Comparison of ENCODE assay signal across 28 mouse cellular contexts in genomic region chr4:148610631-148611364, GRCm38 (mm10). TPM values are rescaled to one million over a fixed set of nuclear protein-coding genes. Genes with fewer than 3 reads are reported as not detected.
DNase-seq lines count a peak whose midpoint lies in the region; ATAC-seq and TF ChIP-seq lines count a peak whose summit lies in the region.
"Had no signal": no experiment of that assay in that cellular context is flagged by ENCODE, and none has a peak within 500 bp of the region (broad histone marks: within the 10 kb centered on the region; RNA-seq: fewer than 3 reads in every experiment).

No protein-coding gene starts in this region.

- H3K9ac ChIP-seq in heart, embryonic 15.5 days, result no peak overlapping the region
- H3K9ac ChIP-seq in heart, embryonic 12.5 days, result no peak overlapping the region
- H3K9ac ChIP-seq in MEL (ENCODE audit: control insufficient read depth, low read depth, low read length, poor library complexity, severe bottlenecking), result no peak overlapping the region
- H3K9ac ChIP-seq: embryonic facial prominence, embryonic 15.5 days; hindbrain, embryonic 13.5 days; intestine, embryonic 15.5 days had no signal

- 0 out of 2 replicates have a peak overlapping the region, but pooled peaks have one; percentile 13 for H3K27ac ChIP-seq in heart, embryonic 15.5 days
- H3K27ac ChIP-seq in heart, embryonic 12.5 days (ENCODE audit: poor library complexity, severe bottlenecking), result no peak overlapping the region
- peak overlapping the region; percentile 38; the same call in 1 of the 2 replicates for H3K27ac ChIP-seq in thymus, adult 2 months (ENCODE audit: control insufficient read depth, insufficient read depth, low read length)
- no peak overlapping the region for H3K27ac ChIP-seq in MEL (ENCODE audit: control insufficient read depth, low read depth, low read length)
- H3K27ac ChIP-seq: embryonic facial prominence, embryonic 15.5 days; forebrain, embryonic 10.5 days; hindbrain, postnatal 0 days; intestine, embryonic 15.5 days had no signal

- TF ChIP-seq POLR2A in thymus, adult 2 months (IDR thresholded peaks at IDR 0.05; ENCODE audit: control insufficient read depth, extremely low read depth, insufficient read depth, low read length, poor library complexity), result no peak
- peak in 1 of 2 experiments; percentile 10; a peak in 1 of 4 replicates for TF ChIP-seq POLR2A in MEL (IDR thresholded peaks at IDR 0.05; ENCODE audit: control insufficient read depth in 1 of 2, insufficient read depth in 1 of 2, low read depth in 1 of 2, low read length in 2 of 2, poor library complexity in 1 of 2)

- H3K4me2 ChIP-seq in heart, embryonic 15.5 days, result no peak overlapping the region
- no peak overlapping the region for H3K4me2 ChIP-seq in heart, embryonic 12.5 days
- H3K4me2 ChIP-seq: embryonic facial prominence, embryonic 15.5 days; hindbrain, embryonic 13.5 days; intestine, embryonic 15.5 days had no signal

- no peak for DNase-seq in thymus, adult 2 months
- DNase-seq in thymus, postnatal 10 days (ENCODE audit: low spot score in 2 of 2), result no peak
- no peak for DNase-seq in MEL (ENCODE audit: low read depth, low spot score)
- no peak for DNase-seq in left cerebral cortex, postnatal 25 days (ENCODE audit: low spot score in 2 of 2)
- DNase-seq in left cerebral cortex, postnatal 4 days, result no peak
- DNase-seq: adrenal gland, adult 8-10 months; adrenal gland, postnatal 36 days; B cell, adult 2 months; cerebellum, adult 8-10 months; cerebellum, postnatal 14 days; embryo, embryonic 11 days; gastrocnemius, postnatal 36 days; heart, adult 18-20 months; heart, postnatal 14 days had no signal

- H3K27me3 ChIP-seq in heart, embryonic 15.5 days, result no peaks in the 10 kb centered on the region
- no peaks in the 10 kb centered on the region for H3K27me3 ChIP-seq in heart, embryonic 12.5 days (replicated peaks)
- H3K27me3 ChIP-seq in thymus, adult 2 months (ENCODE audit: control insufficient read depth, insufficient read depth, low read length), result no peaks in the 10 kb centered on the region
- no peaks in the 10 kb centered on the region for H3K27me3 ChIP-seq in MEL (ENCODE audit: control insufficient read depth in 1 of 2, insufficient read depth in 2 of 2, low read length in 2 of 2)
- H3K27me3 ChIP-seq: embryonic facial prominence, embryonic 15.5 days; hindbrain, embryonic 13.5 days; intestine, embryonic 15.5 days had no signal

- no peak for TF ChIP-seq RAD21 in MEL (IDR thresholded peaks at IDR 0.05; ENCODE audit: low read depth, low read length)

- H3K79me2 ChIP-seq in MEL (ENCODE audit: control insufficient read depth, insufficient read depth, low read length, poor library complexity), result no peaks in the 10 kb centered on the region

- ATAC-seq in heart, embryonic 15.5 days (replicated peaks; ENCODE audit: insufficient number of reproducible peaks, insufficient read depth, low FRiP score, low read depth), result no peak
- no peak for ATAC-seq in heart, embryonic 12.5 days (ENCODE audit: insufficient number of reproducible peaks, low FRiP score)
- ATAC-seq: CD4-positive, CD25-positive, alpha-beta regulatory T cell, adult 4 months; forebrain, embryonic 14.5 days; intestine, embryonic 15.5 days had no signal

- no peak overlapping the region for H3K4me3 ChIP-seq in heart, embryonic 15.5 days
- no peak overlapping the region for H3K4me3 ChIP-seq in heart, embryonic 12.5 days
- H3K4me3 ChIP-seq in thymus, adult 2 months (ENCODE audit: control insufficient read depth, insufficient read depth, low read length), result no peak overlapping the region
- no peak overlapping the region for H3K4me3 ChIP-seq in MEL (ENCODE audit: control insufficient read depth in 1 of 2, insufficient read depth in 1 of 2, low read depth in 2 of 2, low read length in 2 of 2)
- H3K4me3 ChIP-seq: embryonic facial prominence, embryonic 15.5 days; erythroblast, embryonic 14.5 days; forebrain, embryonic 10.5 days; hindbrain, embryonic 13.5 days; intestine, embryonic 15.5 days had no signal

- intact Hi-C loops in left cerebral cortex, postnatal 25 days (cut with DNase I), result no loop called here
- intact Hi-C loops in left cerebral cortex, postnatal 4 days (cut with DNase I), result no loop called here

- peaks cover 23% of the 10 kb centered on the region for H3K4me1 ChIP-seq in heart, embryonic 15.5 days (replicated peaks)
- peaks cover 28% of the 10 kb centered on the region for H3K4me1 ChIP-seq in heart, embryonic 12.5 days (replicated peaks)
- no peaks in the 10 kb centered on the region for H3K4me1 ChIP-seq in thymus, adult 2 months (replicated peaks; ENCODE audit: control insufficient read depth, insufficient read depth, low read length)
- H3K4me1 ChIP-seq in MEL (ENCODE audit: control insufficient read depth in 1 of 2, insufficient read depth in 2 of 2, low read length in 2 of 2), result no peaks in the 10 kb centered on the region
- H3K4me1 ChIP-seq: forebrain, embryonic 10.5 days had no signal

- no peaks in the 10 kb centered on the region for H3K9me3 ChIP-seq in heart, embryonic 15.5 days (replicated peaks)
- no peaks in the 10 kb centered on the region for H3K9me3 ChIP-seq in heart, embryonic 12.5 days (replicated peaks)
- no peaks in the 10 kb centered on the region for H3K9me3 ChIP-seq in MEL (replicated peaks; ENCODE audit: insufficient read depth, low read length)
- H3K9me3 ChIP-seq: embryonic facial prominence, embryonic 15.5 days; forebrain, embryonic 10.5 days; hindbrain, embryonic 13.5 days; intestine, embryonic 15.5 days had no signal

- H3K36me3 ChIP-seq in heart, embryonic 15.5 days, result peaks cover 25% of the 10 kb centered on the region
- peaks cover 48% of the 10 kb centered on the region for H3K36me3 ChIP-seq in heart, embryonic 12.5 days
- H3K36me3 ChIP-seq in thymus, adult 2 months (ENCODE audit: control insufficient read depth, insufficient read depth, low read length), result peaks cover 28% of the 10 kb centered on the region
- peaks cover 0 to 5% of the 10 kb centered on the region in 2 experiments; a peak in 2 of 4 replicates for H3K36me3 ChIP-seq in MEL (ENCODE audit: control insufficient read depth in 1 of 2, insufficient read depth in 2 of 2, low read length in 2 of 2)

- TF ChIP-seq EP300 in MEL (IDR thresholded peaks at IDR 0.05; ENCODE audit: low read depth in 1 of 2, low read length in 2 of 2), result no peak

- WGBS in heart, embryonic 15.5 days, result 56% methylated on average over 5 of the region's 5 CpGs
- WGBS in heart, embryonic 12.5 days, result 66% methylated on average over 5 of the region's 5 CpGs
- 26% methylated on average over 5 of the region's 5 CpGs for WGBS in thymus, adult 2 months

- TF ChIP-seq CTCF in thymus, adult 2 months (IDR thresholded peaks at IDR 0.05; ENCODE audit: borderline replicate concordance, control insufficient read depth, extremely low read depth, insufficient read depth, low read length, poor library complexity), result no peak
- TF ChIP-seq CTCF in MEL (IDR thresholded peaks at IDR 0.05 in 2 of 3, conservative IDR thresholded peaks at IDR 0.05 in 1 of 3; ENCODE audit: control insufficient read depth in 1 of 3, insufficient read depth in 1 of 3, low read depth in 2 of 3, low read length in 3 of 3, poor library complexity in 1 of 3, severe bottlenecking in 1 of 3), result no peak

RNA-seq across cellular contexts. Expression of gene Masp2, which starts 8.4 kb away (rescaled TPM):
- 0.39 TPM in 1 of 2 replicates, not detected in the other for polyA plus RNA-seq in heart, embryonic 15.5 days (2015; fragmentation: Nextera tagmentation; extraction: Ambion mirVana)
- polyA plus RNA-seq in heart, embryonic 12.5 days (2016; fragmentation: Nextera tagmentation; extraction: Ambion mirVana), result 0.14 and 0.36 TPM in 2 replicates
- polyA plus RNA-seq in thymus, adult 2 months (2012; rRNA removed), result 3.8 and 4.0 TPM in 2 replicates
- 0.75 and 1.4 TPM in 2 replicates for total RNA-seq in MEL (2012; rRNA removed)
- polyA plus RNA-seq in MEL (2012; ENCODE audit: insufficient read depth in 1 of 2, insufficient read length in 2 of 2, low read depth in 1 of 2, low replicate concordance in 2 of 2, missing spikeins in 1 of 2), result under 1 TPM in 1 of 2 experiments, not detected in 1; 0.38 TPM
- 1 to 10 TPM; 1.8 to 2.4 TPM for total RNA-seq in left cerebral cortex, postnatal 25 days (2021)
- 1 to 10 TPM; 2.1 to 2.3 TPM for total RNA-seq in left cerebral cortex, postnatal 4 days (2021)
- polyA plus RNA-seq: embryonic facial prominence, embryonic 11.5 days; forebrain, embryonic 10.5 days; forebrain, embryonic 14.5 days; heart, embryonic 14.5 days had no signal

RNA-seq across cellular contexts. Expression of gene Tardbp, which starts 16.0 kb away (rescaled TPM):
- 153 and 176 TPM in 2 replicates for polyA plus RNA-seq in heart, embryonic 15.5 days (2015; fragmentation: Nextera tagmentation; extraction: Ambion mirVana)
- polyA plus RNA-seq in heart, embryonic 12.5 days (2016; fragmentation: Nextera tagmentation; extraction: Ambion mirVana), result 200 and 211 TPM in 2 replicates
- polyA plus RNA-seq in thymus, adult 2 months (2012; rRNA removed), result 217 and 252 TPM in 2 replicates
- 209 and 211 TPM in 2 replicates for total RNA-seq in MEL (2012; rRNA removed)
- 100 to 1,000 TPM in 1 of 2 experiments, not detected in 1; 455 TPM for polyA plus RNA-seq in MEL (2012; ENCODE audit: insufficient read depth in 1 of 2, insufficient read length in 2 of 2, low read depth in 1 of 2, low replicate concordance in 2 of 2, missing spikeins in 1 of 2)
- total RNA-seq in left cerebral cortex, postnatal 25 days (2021), result 100 to 1,000 TPM; 187 to 201 TPM
- 100 to 1,000 TPM; 263 to 324 TPM for total RNA-seq in left cerebral cortex, postnatal 4 days (2021)

RNA-seq across cellular contexts. Expression of gene Srm, which starts 19.5 kb away (rescaled TPM):
- 76.8 and 113 TPM in 2 replicates for polyA plus RNA-seq in heart, embryonic 15.5 days (2015; fragmentation: Nextera tagmentation; extraction: Ambion mirVana)
- 129 and 135 TPM in 2 replicates for polyA plus RNA-seq in heart, embryonic 12.5 days (2016; fragmentation: Nextera tagmentation; extraction: Ambion mirVana)
- polyA plus RNA-seq in thymus, adult 2 months (2012; rRNA removed), result 98.7 and 110 TPM in 2 replicates
- 299 and 332 TPM in 2 replicates for total RNA-seq in MEL (2012; rRNA removed)
- 100 to 1,000 TPM; 305 to 765 TPM for polyA plus RNA-seq in MEL (2012; ENCODE audit: insufficient read depth in 1 of 2, insufficient read length in 2 of 2, low read depth in 1 of 2, low replicate concordance in 2 of 2, missing spikeins in 1 of 2)
- total RNA-seq in left cerebral cortex, postnatal 25 days (2021), result 10 to 100 TPM; 70.5 to 82.3 TPM
- 100 to 1,000 TPM; 107 to 109 TPM for total RNA-seq in left cerebral cortex, postnatal 4 days (2021)

RNA-seq across cellular contexts. Expression of gene Gm572, which starts 32.3 kb away (rescaled TPM):
- 0.16 and 0.38 TPM in 2 replicates for polyA plus RNA-seq in heart, embryonic 15.5 days (2015; fragmentation: Nextera tagmentation; extraction: Ambion mirVana)
- 0.11 and 0.18 TPM in 2 replicates for polyA plus RNA-seq in heart, embryonic 12.5 days (2016; fragmentation: Nextera tagmentation; extraction: Ambion mirVana)
- polyA plus RNA-seq in thymus, adult 2 months (2012; rRNA removed), result 0.31 and 0.34 TPM in 2 replicates
- not detected in 2 replicates for total RNA-seq in MEL (2012; rRNA removed)
- not detected for polyA plus RNA-seq in MEL (2012; ENCODE audit: insufficient read depth in 1 of 2, insufficient read length in 2 of 2, low read depth in 1 of 2, low replicate concordance in 2 of 2, missing spikeins in 1 of 2)
- not detected for total RNA-seq in left cerebral cortex, postnatal 25 days (2021)
- total RNA-seq in left cerebral cortex, postnatal 4 days (2021), result not detected
- total RNA-seq: adrenal gland, adult 8-10 months; adrenal gland, postnatal 36 days; common myeloid progenitor, adult 5-6 weeks; hematopoietic stem cell, adult 5-6 weeks; hindbrain, postnatal 0 days had no signal
- polyA plus RNA-seq: CD4-positive, CD25-positive, alpha-beta regulatory T cell, adult 4 months; embryonic facial prominence, embryonic 11.5 days; embryonic facial prominence, embryonic 15.5 days; erythroblast, embryonic 14.5 days; forebrain, embryonic 10.5 days; forebrain, embryonic 14.5 days; hindbrain, embryonic 13.5 days; hindbrain, postnatal 0 days; intestine, embryonic 15.5 days had no signal

RNA-seq across cellular contexts. Expression of gene Exosc10, which starts 52.6 kb away (rescaled TPM):
- polyA plus RNA-seq in heart, embryonic 15.5 days (2015; fragmentation: Nextera tagmentation; extraction: Ambion mirVana), result 56.4 and 71.5 TPM in 2 replicates
- polyA plus RNA-seq in heart, embryonic 12.5 days (2016; fragmentation: Nextera tagmentation; extraction: Ambion mirVana), result 71.3 TPM in 2 replicates
- 69.1 and 73.4 TPM in 2 replicates for polyA plus RNA-seq in thymus, adult 2 months (2012; rRNA removed)
- 57.3 and 71.5 TPM in 2 replicates for total RNA-seq in MEL (2012; rRNA removed)
- polyA plus RNA-seq in MEL (2012; ENCODE audit: insufficient read depth in 1 of 2, insufficient read length in 2 of 2, low read depth in 1 of 2, low replicate concordance in 2 of 2, missing spikeins in 1 of 2), result 100 to 1,000 TPM in 1 of 2 experiments, 10 to 100 TPM in 1; 90.5 to 109 TPM
- 10 to 100 TPM; 44.3 to 47.1 TPM for total RNA-seq in left cerebral cortex, postnatal 25 days (2021)
- total RNA-seq in left cerebral cortex, postnatal 4 days (2021), result 10 to 100 TPM; 70.7 to 75.5 TPM

Comparison
In these comparisons a context has a peak if more than half of its experiments do, and no peak if none do; other contexts are left out.
1. H3K27ac ChIP-seq: peak in heart, embryonic 15.5 days (single experiment) and thymus, adult 2 months (single experiment); none in heart, embryonic 12.5 days (single experiment) and MEL (single experiment).